Mouse (Mus musculus) intestine, embryonic 16.5 days (tissue): ENCODE data around the gene Olfr64. TPM values are rescaled to one million over a fixed set of nuclear protein-coding genes. Genes with fewer than 3 reads are reported as not detected.

Experiments
- ATAC-seq: fragments of 200-750 bp; cut with Nextera tagmentation; 2 replicates; pipeline ENCODE4 v1.8.0; 2017; ENCODE audit warnings: moderate TSS enrichment, moderate library complexity
- H3K27ac ChIP-seq: fragments of 300-500 bp; sonication (generic); 2 replicates; pipeline ENCODE4 v1.5.1; 2014; ENCODE audit warnings: mild to moderate bottlenecking, low read length
- H3K27me3 ChIP-seq: fragments of 300-500 bp; sonication (generic); replicated peaks from 2 replicates; pipeline ENCODE4 v1.6.1; 2014; ENCODE audit warnings: low read length, control low read depth, mixed read lengths; ENCODE audit not compliant: control insufficient read depth, insufficient read depth
- H3K36me3 ChIP-seq: fragments of 300-500 bp; sonication (generic); 2 replicates; pipeline ENCODE4 v1.6.1; 2014; ENCODE audit warnings: low read length, control low read depth; ENCODE audit not compliant: control insufficient read depth, insufficient read depth
- H3K4me1 ChIP-seq: fragments of 300-500 bp; sonication (generic); 2 replicates; pipeline ENCODE4 v1.6.1; 2014; ENCODE audit warnings: low read length, control low read depth, mixed read lengths; ENCODE audit not compliant: control insufficient read depth, insufficient read depth
- H3K4me2 ChIP-seq: fragments of 300-500 bp; sonication (generic); 2 replicates; pipeline ENCODE4 v1.6.1; 2014; ENCODE audit warnings: low read depth, low read length, control low read depth
- H3K4me3 ChIP-seq: fragments of 300-500 bp; sonication (generic); 2 replicates; pipeline ENCODE4 v1.5.1; 2014; ENCODE audit warnings: mild to moderate bottlenecking, low read length
- H3K9ac ChIP-seq: fragments of 300-500 bp; sonication (generic); 2 replicates; pipeline ENCODE4 v1.6.1; 2014; ENCODE audit warnings: low read depth, low read length
- H3K9me3 ChIP-seq: fragments of 300-500 bp; sonication (generic); 2 replicates; pipeline ENCODE4 v1.6.1; 2016; ENCODE audit warnings: low read length, control low read depth; ENCODE audit not compliant: control insufficient read depth
- WGBS: fragments of 180-500 bp; shearing (Covaris S2); extraction: QIAGEN DNeasy Blood & Tissue Kit; methylation state at CpG from one replicate; pipeline ENCODE4 v1.1.7; 2014; 5-methylcytosine and 5-hydroxymethylcytosine counted together
- polyA plus RNA-seq: library from polyadenylated mRNA; unstranded; fragments of >200 nt; fragmentation: Nextera tagmentation; extraction: Ambion mirVana; gene quantifications from 2 replicates; pipeline ENCODE4 v1.2.1, GENCODE M21; 2015

Gene Olfr64
- polyA plus RNA-seq, 1 experiment from 2014 or later = not detected

DNA sequence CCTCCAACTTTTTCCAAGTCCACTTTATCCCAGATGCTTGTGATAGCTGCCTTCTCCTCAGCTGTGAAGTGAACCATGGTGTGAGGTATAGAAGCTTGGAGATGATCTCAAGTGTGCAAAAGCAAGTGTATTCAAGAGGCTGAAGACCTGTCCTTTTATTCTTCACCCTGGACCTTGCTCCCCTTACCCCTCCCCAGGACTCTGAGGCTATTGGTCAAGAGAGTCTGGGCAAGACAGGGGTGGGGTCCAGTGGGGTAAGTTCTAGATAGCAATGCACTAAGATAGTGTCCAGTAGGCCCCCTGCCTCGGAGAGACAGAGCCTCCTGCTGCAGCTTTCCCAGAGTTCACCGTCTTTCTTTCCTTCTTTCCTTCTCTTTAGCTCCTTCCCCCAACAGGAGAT, 51.3 kb downstream of the Olfr64 start, which contains the start of gene Hbb-bh1:
Gene Hbb-bh1 (minus strand): TSS at position 131 of the 400 bp plus-strand sequence.
- WGBS = 80% methylated on average over 2 of the region's 2 CpGs
- H3K36me3 ChIP-seq = no peaks in the 10 kb centered on the region
- H3K4me2 ChIP-seq = no peak within 1 kb of the TSS
- no peaks in the 10 kb centered on the region for H3K9me3 ChIP-seq
- no peak within 1 kb of the TSS for H3K9ac ChIP-seq
- ATAC-seq = no peak
- H3K27ac ChIP-seq = no peak within 1 kb of the TSS
- H3K27me3 ChIP-seq = no peaks in the 10 kb centered on the region
- no peak within 1 kb of the TSS for H3K4me3 ChIP-seq
- no peaks in the 10 kb centered on the region for H3K4me1 ChIP-seq

DNA sequence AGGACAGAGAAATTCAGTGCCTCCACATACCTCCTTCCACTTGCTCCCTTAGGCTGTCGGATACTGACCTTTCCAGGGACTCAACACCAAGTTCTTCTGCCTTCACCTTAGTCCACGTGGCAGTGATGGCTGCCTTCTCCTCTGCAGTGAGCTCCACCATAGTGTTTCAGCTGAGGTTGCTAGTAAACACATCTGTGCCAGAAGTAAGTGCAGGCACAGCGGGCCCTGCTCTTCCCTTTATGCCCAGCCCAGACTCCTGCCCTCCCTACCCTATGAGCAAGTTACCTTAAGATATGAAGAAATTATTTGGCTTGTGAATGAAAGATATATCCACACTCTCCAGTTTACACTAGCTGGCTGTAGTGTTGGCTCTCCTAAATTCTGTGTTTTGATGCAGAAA, 54.0 kb downstream of the Olfr64 start, which contains the start of gene Hbb-bh2:
Gene Hbb-bh2 (minus strand): TSS at position 253 of the 400 bp plus-strand sequence.
- H3K4me1 ChIP-seq = no peaks in the 10 kb centered on the region
- H3K9me3 ChIP-seq = no peaks in the 10 kb centered on the region
- H3K9ac ChIP-seq = no peak within 1 kb of the TSS
- no peak for ATAC-seq
- no peak within 1 kb of the TSS for H3K4me3 ChIP-seq
- no peak within 1 kb of the TSS for H3K27ac ChIP-seq
- H3K4me2 ChIP-seq = no peak within 1 kb of the TSS
- WGBS = 64% methylated on average over 3 of the region's 3 CpGs
- H3K36me3 ChIP-seq = no peaks in the 10 kb centered on the region
- H3K27me3 ChIP-seq = no peaks in the 10 kb centered on the region

Other genes with a start within 250 kb of the Olfr64 start
- not detected in 2 replicates for gene Olfr623, start 230.8 kb downstream of the Olfr64 start, polyA plus RNA-seq
- gene Olfr624, start 223.3 kb downstream of the Olfr64 start, polyA plus RNA-seq = 0.04 and 0.06 TPM in 2 replicates
- gene Olfr625-ps1, start 211.8 kb downstream of the Olfr64 start, polyA plus RNA-seq = not detected in 2 replicates
- gene Olfr243, start 179.8 kb downstream of the Olfr64 start, polyA plus RNA-seq = not detected in 2 replicates
- gene Olfr628, start 164.1 kb downstream of the Olfr64 start, polyA plus RNA-seq = not detected in 2 replicates
- gene Olfr629, start 149.5 kb downstream of the Olfr64 start, polyA plus RNA-seq = not detected in 2 replicates
- gene Olfr630, start 137.2 kb downstream of the Olfr64 start, polyA plus RNA-seq = not detected in 2 replicates
- gene Olfr69, start 122.9 kb downstream of the Olfr64 start, polyA plus RNA-seq = not detected in 2 replicates
- gene Olfr68, start 114.8 kb downstream of the Olfr64 start, polyA plus RNA-seq = not detected in 2 replicates
- not detected in 2 replicates for gene Olfr67, start 102.7 kb downstream of the Olfr64 start, polyA plus RNA-seq
- gene Hbb-bt, start 80.5 kb downstream of the Olfr64 start, polyA plus RNA-seq = 1,955 and 2,476 TPM in 2 replicates
- 6,207 and 7,496 TPM in 2 replicates for gene Hbb-bs, start 66.4 kb downstream of the Olfr64 start, polyA plus RNA-seq
- gene Hbb-bh2, start 54.0 kb downstream of the Olfr64 start, polyA plus RNA-seq = not detected in 2 replicates
- 0.64 and 1.2 TPM in 2 replicates for gene Hbb-bh1, start 51.3 kb downstream of the Olfr64 start, polyA plus RNA-seq
- 30.0 and 42.2 TPM in 2 replicates for gene Hbb-y, start 41.3 kb downstream of the Olfr64 start, polyA plus RNA-seq
- not detected in 2 replicates for gene Olfr66, start 8.2 kb downstream of the Olfr64 start, polyA plus RNA-seq
- gene Olfr65, start 9.0 kb upstream of the Olfr64 start, polyA plus RNA-seq = not detected in 2 replicates
- not detected in 2 replicates for gene Olfr631, start 34.3 kb upstream of the Olfr64 start, polyA plus RNA-seq
- gene Olfr632, start 39.9 kb upstream of the Olfr64 start, polyA plus RNA-seq = not detected in 2 replicates
- gene Olfr633, start 50.0 kb upstream of the Olfr64 start, polyA plus RNA-seq = not detected in 2 replicates
- gene Olfr635, start 76.7 kb upstream of the Olfr64 start, polyA plus RNA-seq = not detected in 2 replicates
- gene Olfr638, start 104.3 kb upstream of the Olfr64 start, polyA plus RNA-seq = not detected in 2 replicates
- gene Olfr639, start 122.8 kb upstream of the Olfr64 start, polyA plus RNA-seq = not detected in 2 replicates
- not detected in 2 replicates for gene Olfr640, start 131.1 kb upstream of the Olfr64 start, polyA plus RNA-seq
- gene Olfr641, start 141.0 kb upstream of the Olfr64 start, polyA plus RNA-seq = not detected in 2 replicates
- not detected in 2 replicates for gene Olfr642, start 158.2 kb upstream of the Olfr64 start, polyA plus RNA-seq
- gene 4930516K23Rik, start 167.0 kb upstream of the Olfr64 start, polyA plus RNA-seq = not detected in 2 replicates
- not detected in 2 replicates for gene Olfr644, start 177.4 kb upstream of the Olfr64 start, polyA plus RNA-seq
- not detected in 2 replicates for gene Olfr645, start 191.0 kb upstream of the Olfr64 start, polyA plus RNA-seq
- not detected in 2 replicates for gene Olfr646, start 210.4 kb upstream of the Olfr64 start, polyA plus RNA-seq
- not detected in 2 replicates for gene Ubqln5, start 235.3 kb upstream of the Olfr64 start, polyA plus RNA-seq
- gene Olfr643, start 242.9 kb upstream of the Olfr64 start, polyA plus RNA-seq = not detected in 2 replicates
- not detected in 2 replicates for gene Ubqln3, start 248.8 kb upstream of the Olfr64 start, polyA plus RNA-seq